Mouse (Mus musculus) MEL-GATA-1-ER (cell line): Measurements from ENCODE around the gene Srgap1.
A peak's percentile ranks its signal among the peaks of the same experiment; 100 is the strongest.

ENCODE experiments used
- DNase-seq: peaks from one replicate; pipeline ENCODE4 v3.0.0-alpha.2; 2012; ENCODE audit warnings: low read depth; ENCODE audit errors: extremely low read depth

The Srgap1 gene

GRCm38 (mm10) chr10:121829800-121830303, 217.3 kb downstream of the Srgap1 start:
- DNase-seq = peak; percentile 33

GRCm38 (mm10) chr10:121829034-121829433, 218.1 kb downstream of the Srgap1 start:
- DNase-seq = no peak

- no peak for DNase-seq
Observed at GRCm38 (mm10) chr10:121822674-121823073, 224.4 kb downstream of the Srgap1 start.

- no peak for DNase-seq
Observed at GRCm38 (mm10) chr10:121820846-121821245, 226.3 kb downstream of the Srgap1 start.

- no peak for DNase-seq
Observed at GRCm38 (mm10) chr10:121817983-121818382, 229.1 kb downstream of the Srgap1 start.

GRCm38 (mm10) chr10:121807771-121808170, 239.3 kb downstream of the Srgap1 start:
- DNase-seq = no peak

- DNase-seq = no peak
Observed at GRCm38 (mm10) chr10:121806806-121807205, 240.3 kb downstream of the Srgap1 start.

- no peak for DNase-seq
Observed at GRCm38 (mm10) chr10:121805933-121806341, 241.2 kb downstream of the Srgap1 start.

GRCm38 (mm10) chr10:121804551-121804950, 242.6 kb downstream of the Srgap1 start:
- DNase-seq = no peak

- no peak for DNase-seq
Observed at GRCm38 (mm10) chr10:121800041-121800440, 247.1 kb downstream of the Srgap1 start.

- DNase-seq = peak; percentile 87
Observed at GRCm38 (mm10) chr10:121796027-121796802, 250.9 kb downstream of the Srgap1 start.

- no peak for DNase-seq
Observed at GRCm38 (mm10) chr10:121794486-121794885, 252.6 kb downstream of the Srgap1 start.

- no peak for DNase-seq
Observed at GRCm38 (mm10) chr10:121792661-121793060, 254.5 kb downstream of the Srgap1 start.

- no peak for DNase-seq
Observed at GRCm38 (mm10) chr10:121790078-121790477, 257.0 kb downstream of the Srgap1 start.

GRCm38 (mm10) chr10:121788536-121788935, 258.6 kb downstream of the Srgap1 start:
- DNase-seq = no peak

GRCm38 (mm10) chr10:121781159-121781558, 266.0 kb downstream of the Srgap1 start:
- peak; percentile 26 for DNase-seq

GRCm38 (mm10) chr10:121775990-121776389, 271.1 kb downstream of the Srgap1 start:
- no peak for DNase-seq

- no peak for DNase-seq
Observed at GRCm38 (mm10) chr10:121773813-121774212, 273.3 kb downstream of the Srgap1 start.

GRCm38 (mm10) chr10:121770624-121771577, 276.2 kb downstream of the Srgap1 start:
- no peak for DNase-seq

- DNase-seq = no peak
Observed at GRCm38 (mm10) chr10:121769711-121770110, 277.4 kb downstream of the Srgap1 start.

- DNase-seq = peak; percentile 33
Observed at GRCm38 (mm10) chr10:121767295-121767694, 279.8 kb downstream of the Srgap1 start.
